Mouse (Mus musculus): ENCODE results near the gene Tnp1. TPM values are rescaled to one million over a fixed set of nuclear protein-coding genes. Genes with fewer than 3 reads are reported as not detected.

Tnp1 gene
- polyA plus RNA-seq, 1 experiment from 2014 or later: not detected

- Histone ChIP-seq H3K27ac (0 out of 2 replicates have a peak overlapping the region, but pooled peaks have one; percentile 60), H3K4me2 (no peak overlapping the region), H3K9me3 (replicated peaks) (no peaks in the 10 kb centered on the region), H3K4me1 (replicated peaks) (peaks cover 82% of the 10 kb centered on the region), H3K9ac (no peak overlapping the region), H3K27me3 (no peaks in the 10 kb centered on the region), H3K36me3 (no peaks in the 10 kb centered on the region), H3K4me3 (replicated peaks) (no peak overlapping the region)
- no peak for ATAC-seq (ENCODE audit: low read depth)
- 87% methylated on average over 10 of the region's 10 CpGs for WGBS (ENCODE audit: insufficient replicate concordance)
- DNase-seq: no peak
Observed at GRCm38 (mm10) chr1:73043671-73044070, 28.0 kb upstream of the Tnp1 start.

- H3K4me1 ChIP-seq (replicated peaks): peaks cover 87% of the 10 kb centered on the region
- peak overlapping the region; percentile 98 for H3K27ac ChIP-seq
- ATAC-seq (ENCODE audit: low read depth) (no peak), DNase-seq (no peak)
- no peak overlapping the region for H3K4me2 ChIP-seq
- no peak overlapping the region for H3K4me3 ChIP-seq (replicated peaks)
- H3K27me3 ChIP-seq: no peaks in the 10 kb centered on the region
- peak overlapping the region; percentile 74; the same call in 1 of the 2 replicates for H3K9ac ChIP-seq
- H3K9me3 ChIP-seq (replicated peaks): no peaks in the 10 kb centered on the region
- H3K36me3 ChIP-seq: no peaks in the 10 kb centered on the region
- WGBS (ENCODE audit: insufficient replicate concordance): 67% methylated on average over 3 of the region's 3 CpGs
Observed at GRCm38 (mm10) chr1:73040691-73041425, 25.1 kb upstream of the Tnp1 start.

- H3K9me3 ChIP-seq (replicated peaks): no peaks in the 10 kb centered on the region
- ATAC-seq (ENCODE audit: low read depth) (peak; percentile 93), DNase-seq (peak; percentile 86)
- H3K27ac ChIP-seq: peak overlapping the region; percentile 98
- H3K27me3 ChIP-seq: no peaks in the 10 kb centered on the region
- peak overlapping the region; percentile 74 for H3K9ac ChIP-seq
- H3K4me3 ChIP-seq (replicated peaks): 0 out of 2 replicates have a peak overlapping the region, but pooled peaks have one; percentile 14
- peaks cover 91% of the 10 kb centered on the region for H3K4me1 ChIP-seq (replicated peaks)
- 12% methylated on average over 3 of the region's 3 CpGs for WGBS (ENCODE audit: insufficient replicate concordance)
- peak overlapping the region; percentile 57 for H3K4me2 ChIP-seq
- H3K36me3 ChIP-seq: no peaks in the 10 kb centered on the region
Observed at GRCm38 (mm10) chr1:73038532-73038931, 22.8 kb upstream of the Tnp1 start.

GRCm38 (mm10) chr1:73036536-73036935, 20.8 kb upstream of the Tnp1 start:
- Histone ChIP-seq H3K4me3 (replicated peaks) (no peak overlapping the region), H3K4me1 (replicated peaks) (peaks cover 71% of the 10 kb centered on the region), H3K27ac (peak overlapping the region; percentile 98), H3K9me3 (replicated peaks) (no peaks in the 10 kb centered on the region), H3K9ac (peak overlapping the region; percentile 74), H3K27me3 (no peaks in the 10 kb centered on the region), H3K4me2 (peak overlapping the region; percentile 57), H3K36me3 (no peaks in the 10 kb centered on the region)
- WGBS (ENCODE audit: insufficient replicate concordance): 12% methylated on average over 3 of the region's 3 CpGs
- ATAC-seq (ENCODE audit: low read depth): peak; percentile 56
- peak; percentile 82 for DNase-seq

DNA sequence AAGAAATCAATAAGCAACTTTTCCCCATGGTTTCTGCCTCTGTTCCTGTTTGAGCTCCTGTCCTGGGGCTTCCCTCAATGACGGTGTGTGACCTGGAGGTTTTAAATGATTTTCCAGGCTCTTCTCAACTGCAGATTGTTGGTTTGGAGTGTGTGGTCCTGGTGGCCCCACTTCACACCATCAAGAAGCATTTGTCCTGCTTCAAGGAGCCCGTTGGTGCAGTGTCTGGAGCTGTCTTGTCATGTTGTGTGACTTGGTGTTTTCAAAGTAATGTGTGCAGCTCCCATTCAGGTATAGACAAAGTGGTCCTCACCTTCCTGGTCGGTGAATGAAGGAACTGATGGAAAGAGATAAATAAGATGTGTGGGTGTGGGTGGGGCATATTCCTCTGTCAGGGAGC, 20.0 kb upstream of the Tnp1 start:
- Histone ChIP-seq H3K4me3 (replicated peaks) (no peak overlapping the region), H3K4me1 (replicated peaks) (peaks cover 63% of the 10 kb centered on the region), H3K9ac (peak overlapping the region; percentile 74), H3K36me3 (no peaks in the 10 kb centered on the region), H3K4me2 (peak overlapping the region; percentile 57), H3K27me3 (no peaks in the 10 kb centered on the region), H3K27ac (peak overlapping the region; percentile 98), H3K9me3 (replicated peaks) (no peaks in the 10 kb centered on the region)
- DNase-seq: peak; percentile 9
- ATAC-seq (ENCODE audit: low read depth): no peak
- 56% methylated on average over 3 of the region's 3 CpGs for WGBS (ENCODE audit: insufficient replicate concordance)

- no peaks in the 10 kb centered on the region for H3K36me3 ChIP-seq
- no peak for ATAC-seq (ENCODE audit: low read depth)
- WGBS (ENCODE audit: insufficient replicate concordance): 77% methylated on average over 5 of the region's 5 CpGs
Observed at GRCm38 (mm10) chr1:73032491-73032890, 16.8 kb upstream of the Tnp1 start.

GRCm38 (mm10) chr1:73028741-73029140, 13.0 kb upstream of the Tnp1 start:
- H3K9me3 ChIP-seq (replicated peaks): no peaks in the 10 kb centered on the region
- WGBS (ENCODE audit: insufficient replicate concordance): 71% methylated on average over 6 of the region's 6 CpGs
- peaks cover 35% of the 10 kb centered on the region for H3K4me1 ChIP-seq (replicated peaks)
- no peak overlapping the region for H3K9ac ChIP-seq
- no peaks in the 10 kb centered on the region for H3K27me3 ChIP-seq
- H3K36me3 ChIP-seq: no peaks in the 10 kb centered on the region
- H3K4me3 ChIP-seq (replicated peaks): no peak overlapping the region
- ATAC-seq (ENCODE audit: low read depth) (no peak), DNase-seq (no peak)
- H3K4me2 ChIP-seq: no peak overlapping the region
- H3K27ac ChIP-seq: no peak overlapping the region

More at GRCm38 (mm10) chr1:73032491-73032890, 16.8 kb upstream of the Tnp1 start:
- Histone ChIP-seq H3K27ac (no peak overlapping the region), H3K27me3 (no peaks in the 10 kb centered on the region), H3K9ac (no peak overlapping the region), H3K4me1 (replicated peaks) (peaks cover 40% of the 10 kb centered on the region), H3K9me3 (replicated peaks) (no peaks in the 10 kb centered on the region), H3K4me2 (no peak overlapping the region), H3K4me3 (replicated peaks) (no peak overlapping the region)
- DNase-seq: no peak

DNA sequence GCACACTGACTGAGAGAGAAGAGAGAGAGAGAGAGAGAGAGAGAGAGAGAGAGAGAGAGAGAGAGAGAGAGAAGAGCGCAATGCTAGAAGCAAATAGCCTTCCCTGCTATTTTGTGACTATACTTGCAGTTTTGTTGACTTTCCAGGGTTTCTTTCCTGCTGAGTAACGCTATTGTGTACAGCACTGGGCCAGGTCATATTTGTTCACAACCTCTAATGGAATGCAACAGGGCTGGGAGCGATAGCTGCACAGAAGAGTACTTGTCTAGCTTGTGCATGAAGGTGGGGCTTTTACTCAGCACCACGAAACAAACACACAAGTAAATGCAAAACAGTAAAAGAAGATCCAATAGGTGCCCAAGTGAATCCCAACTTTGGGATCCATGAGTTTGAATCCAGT, 11.7 kb upstream of the Tnp1 start:
- H3K27me3 ChIP-seq: no peaks in the 10 kb centered on the region
- H3K36me3 ChIP-seq: no peaks in the 10 kb centered on the region
- no peak overlapping the region for H3K4me3 ChIP-seq (replicated peaks)
- no peak overlapping the region for H3K4me2 ChIP-seq
- H3K27ac ChIP-seq: no peak overlapping the region
- 71% methylated on average over 4 of the region's 4 CpGs for WGBS (ENCODE audit: insufficient replicate concordance)
- H3K9ac ChIP-seq: no peak overlapping the region
- DNase-seq (no peak), ATAC-seq (ENCODE audit: low read depth) (no peak)
- peaks cover 35% of the 10 kb centered on the region for H3K4me1 ChIP-seq (replicated peaks)
- H3K9me3 ChIP-seq (replicated peaks): no peaks in the 10 kb centered on the region

DNA sequence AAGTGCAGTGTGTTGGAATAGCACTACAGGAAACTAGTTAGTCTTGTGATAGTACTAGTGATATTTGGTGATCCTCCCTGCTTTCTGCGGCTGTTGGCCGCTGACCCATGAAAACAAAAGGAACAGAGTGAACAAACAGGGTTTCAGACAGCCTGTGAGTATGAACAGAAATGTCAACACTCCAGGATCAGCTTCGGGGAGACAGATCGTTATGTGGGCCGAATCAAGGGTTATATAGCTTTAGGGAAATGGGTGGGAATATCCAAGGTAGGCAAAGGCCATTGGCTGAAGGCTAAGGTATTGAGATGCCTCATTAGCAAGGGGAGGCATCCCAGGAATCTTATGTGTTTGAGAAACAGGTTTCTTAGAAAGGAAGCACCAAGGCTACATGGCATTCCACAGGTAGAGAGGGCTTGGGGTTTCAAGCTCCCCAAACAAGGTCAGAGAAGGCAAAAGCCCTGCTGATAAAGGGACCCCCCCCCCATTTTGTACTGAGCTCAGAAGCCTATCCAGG, 11.1 kb upstream of the Tnp1 start:
- no peak overlapping the region for H3K4me2 ChIP-seq
- peaks cover 35% of the 10 kb centered on the region for H3K4me1 ChIP-seq (replicated peaks)
- no peaks in the 10 kb centered on the region for H3K36me3 ChIP-seq
- no peak overlapping the region for H3K4me3 ChIP-seq (replicated peaks)
- H3K9ac ChIP-seq: no peak overlapping the region
- no peaks in the 10 kb centered on the region for H3K9me3 ChIP-seq (replicated peaks)
- no peaks in the 10 kb centered on the region for H3K27me3 ChIP-seq
- WGBS (ENCODE audit: insufficient replicate concordance): 80% methylated on average over 5 of the region's 5 CpGs
- peak overlapping the region; percentile 10; the same call in 1 of the 2 replicates for H3K27ac ChIP-seq
- ATAC-seq (ENCODE audit: low read depth): no peak
- DNase-seq: no peak

DNA sequence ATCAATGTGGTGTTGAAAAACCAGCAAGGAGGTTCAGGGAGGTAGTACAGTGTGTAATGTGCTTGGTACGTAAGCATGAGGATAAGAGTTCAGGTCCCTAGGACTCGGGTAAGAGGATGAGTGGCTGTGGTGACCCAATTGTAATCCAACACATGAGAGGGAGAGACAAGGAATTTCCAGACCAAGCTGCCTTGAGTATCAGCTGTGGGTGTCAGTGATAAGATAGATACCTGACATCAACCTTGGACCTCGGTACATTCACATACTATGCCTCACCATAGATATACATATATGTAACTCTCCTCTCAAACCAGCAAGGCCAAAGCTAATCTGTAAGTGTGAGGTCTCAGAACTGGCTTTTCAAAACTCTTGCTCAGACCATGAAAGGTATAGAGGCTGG, 10.4 kb upstream of the Tnp1 start:
- peak; percentile 61 for ATAC-seq (ENCODE audit: low read depth)
- no peaks in the 10 kb centered on the region for H3K27me3 ChIP-seq
- no peak for DNase-seq
- no peak overlapping the region for H3K4me3 ChIP-seq (replicated peaks)
- H3K36me3 ChIP-seq: no peaks in the 10 kb centered on the region
- 71% methylated on average over 3 of the region's 3 CpGs for WGBS (ENCODE audit: insufficient replicate concordance)
- no peaks in the 10 kb centered on the region for H3K9me3 ChIP-seq (replicated peaks)
- peak overlapping the region; percentile 20; the same call in 1 of the 2 replicates for H3K27ac ChIP-seq
- peaks cover 35% of the 10 kb centered on the region for H3K4me1 ChIP-seq (replicated peaks)
- no peak overlapping the region for H3K4me2 ChIP-seq
- H3K9ac ChIP-seq: no peak overlapping the region

DNA sequence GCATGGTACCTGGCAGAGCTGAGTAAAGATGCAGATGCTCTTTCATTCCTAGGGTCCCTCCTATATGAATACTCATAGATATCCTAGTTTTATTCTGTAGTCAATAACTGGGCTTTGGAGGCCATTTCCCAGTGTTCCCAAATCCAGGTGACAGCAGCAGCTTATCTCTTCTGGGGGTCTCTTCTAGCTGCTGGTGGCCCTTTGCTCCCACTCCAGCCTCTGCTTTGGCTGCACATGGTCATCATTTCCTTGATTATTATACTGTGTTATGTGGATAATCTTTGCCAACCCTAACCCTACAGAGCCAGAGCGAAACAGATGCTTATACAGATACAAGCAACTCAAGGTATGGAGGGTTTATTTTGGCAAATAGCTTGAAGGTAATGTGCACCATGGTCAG, 8.9 kb downstream of the Tnp1 start:
- 90% methylated on average over 1 of the region's 1 CpGs for WGBS (ENCODE audit: insufficient replicate concordance)
- ATAC-seq (ENCODE audit: low read depth): no peak
- DNase-seq: no peak
- Histone ChIP-seq H3K9ac (no peak overlapping the region), H3K27me3 (no peaks in the 10 kb centered on the region), H3K4me2 (no peak overlapping the region), H3K36me3 (no peaks in the 10 kb centered on the region), H3K4me1 (replicated peaks) (peaks cover 24% of the 10 kb centered on the region), H3K9me3 (replicated peaks) (no peaks in the 10 kb centered on the region), H3K4me3 (replicated peaks) (no peak overlapping the region), H3K27ac (no peak overlapping the region)

DNA sequence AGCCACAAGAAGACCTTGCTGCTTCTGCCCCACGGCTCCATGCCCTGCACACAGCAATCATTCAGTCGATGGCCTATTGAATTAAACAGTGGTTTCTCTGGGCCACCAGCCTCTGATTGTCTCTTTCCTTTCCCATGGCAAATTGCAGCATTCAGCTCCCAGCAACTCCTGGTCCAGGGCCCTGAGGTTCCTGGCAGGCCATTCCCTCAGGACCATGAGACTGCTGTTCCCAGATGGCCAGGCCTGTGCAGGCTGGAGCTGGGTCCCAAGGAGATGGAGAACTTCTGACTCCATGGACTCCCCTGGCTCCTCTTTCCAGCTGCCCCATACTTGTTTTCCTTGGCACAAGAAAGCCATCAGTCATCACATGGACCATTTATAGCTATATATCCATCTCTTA, 10.8 kb downstream of the Tnp1 start:
- no peak overlapping the region for H3K4me3 ChIP-seq (replicated peaks)
- H3K27ac ChIP-seq: no peak overlapping the region
- no peaks in the 10 kb centered on the region for H3K27me3 ChIP-seq
- WGBS (ENCODE audit: insufficient replicate concordance): 79% methylated on average over 2 of the region's 2 CpGs
- H3K9me3 ChIP-seq (replicated peaks): no peaks in the 10 kb centered on the region
- H3K4me2 ChIP-seq: no peak overlapping the region
- H3K4me1 ChIP-seq (replicated peaks): peaks cover 27% of the 10 kb centered on the region
- ATAC-seq (ENCODE audit: low read depth): no peak
- H3K36me3 ChIP-seq: no peaks in the 10 kb centered on the region
- H3K9ac ChIP-seq: no peak overlapping the region
- DNase-seq: no peak

Data from liver, embryonic 13.5 days (tissue).